Mouse (Mus musculus) lung, adult 2 months (tissue): Measurements from ENCODE around the gene Nob1.

ENCODE experiments used
- CTCF ChIP-seq: fragments of 200-500 bp; IDR thresholded peaks from 2 replicates; pipeline ENCODE4 v1.5.1; 2011; ENCODE audit warnings: mild to moderate bottlenecking, low read length, control low read depth; ENCODE audit not compliant: insufficient read depth
- POLR2A ChIP-seq: fragments of 200-500 bp; IDR thresholded peaks from 2 replicates; pipeline ENCODE4 v1.6.1; 2011; ENCODE audit warnings: low read depth, mild to moderate bottlenecking, control low read depth, low read length, borderline replicate concordance; ENCODE audit errors: extremely low read depth

DNA sequence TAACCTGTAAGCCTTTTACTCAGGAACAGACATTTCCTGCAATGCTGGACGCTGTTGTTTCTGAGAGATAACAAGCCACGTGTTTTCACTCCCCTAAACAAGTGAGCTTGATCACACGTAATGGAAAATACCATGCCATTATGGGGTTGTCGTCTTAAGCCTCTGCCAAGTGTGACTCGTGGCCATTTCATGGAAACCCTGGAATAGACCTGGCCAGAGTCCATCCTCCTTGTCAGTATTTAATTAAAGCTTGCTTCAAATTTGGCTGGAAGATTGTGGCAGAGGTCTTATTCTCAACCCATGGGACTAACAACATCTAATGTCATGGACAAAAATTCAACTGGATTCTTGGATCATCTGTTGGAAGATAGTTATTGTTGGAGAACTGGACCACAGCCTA lies 38.7 kb downstream of the Nob1 start:
- no peak for TF ChIP-seq POLR2A
- no peak for TF ChIP-seq CTCF
